Mouse (Mus musculus): ENCODE results near the gene Foxf1.

The Foxf1 gene

GRCm38 (mm10) chr8:121127756-121128375 lies 43.7 kb downstream of the Foxf1 start, which contains the start of gene Foxl1:
Gene Foxl1, plus strand, starts transcription at chr8:121127940.
- in situ Hi-C loops (cut with MboI): no loop called here

DNA sequence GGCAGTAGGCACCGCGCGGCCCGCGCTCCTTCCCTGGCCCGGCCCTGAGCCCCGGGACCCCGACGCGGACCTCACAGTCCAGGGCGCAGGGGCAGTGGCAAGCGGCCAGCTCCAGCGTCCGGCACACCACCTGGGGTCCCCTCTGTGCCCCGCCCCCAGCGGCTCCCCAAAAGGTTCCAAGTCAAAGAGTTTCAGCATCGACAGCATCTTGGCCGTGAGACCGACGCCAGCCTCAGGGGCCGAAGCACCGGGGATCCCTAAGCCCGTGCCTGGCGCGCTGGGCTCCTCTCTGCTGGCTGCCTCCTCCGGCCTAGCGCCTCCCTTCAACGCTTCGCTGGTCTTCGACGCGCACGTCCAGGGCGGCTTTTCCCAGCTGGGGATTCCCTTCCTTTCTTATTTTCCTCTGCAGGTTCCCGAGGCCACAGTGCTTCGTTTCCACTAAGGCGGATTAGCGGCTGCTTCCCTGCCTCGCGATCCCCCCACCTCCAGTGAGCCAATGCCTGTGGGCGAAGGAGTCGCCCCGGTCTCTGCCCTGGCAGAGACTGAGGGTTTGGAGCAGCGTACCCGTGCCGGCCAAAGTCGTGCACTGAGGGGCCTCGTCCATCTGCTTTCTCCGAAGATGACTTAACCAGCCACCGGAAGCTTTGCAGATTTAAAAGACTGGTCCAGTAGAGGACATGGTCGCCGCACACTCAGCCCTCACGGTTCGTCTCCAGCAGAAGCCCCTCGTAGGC lies 44.5 kb downstream of the Foxf1 start:
- in situ Hi-C loops (cut with MboI): no loop called here

DNA sequence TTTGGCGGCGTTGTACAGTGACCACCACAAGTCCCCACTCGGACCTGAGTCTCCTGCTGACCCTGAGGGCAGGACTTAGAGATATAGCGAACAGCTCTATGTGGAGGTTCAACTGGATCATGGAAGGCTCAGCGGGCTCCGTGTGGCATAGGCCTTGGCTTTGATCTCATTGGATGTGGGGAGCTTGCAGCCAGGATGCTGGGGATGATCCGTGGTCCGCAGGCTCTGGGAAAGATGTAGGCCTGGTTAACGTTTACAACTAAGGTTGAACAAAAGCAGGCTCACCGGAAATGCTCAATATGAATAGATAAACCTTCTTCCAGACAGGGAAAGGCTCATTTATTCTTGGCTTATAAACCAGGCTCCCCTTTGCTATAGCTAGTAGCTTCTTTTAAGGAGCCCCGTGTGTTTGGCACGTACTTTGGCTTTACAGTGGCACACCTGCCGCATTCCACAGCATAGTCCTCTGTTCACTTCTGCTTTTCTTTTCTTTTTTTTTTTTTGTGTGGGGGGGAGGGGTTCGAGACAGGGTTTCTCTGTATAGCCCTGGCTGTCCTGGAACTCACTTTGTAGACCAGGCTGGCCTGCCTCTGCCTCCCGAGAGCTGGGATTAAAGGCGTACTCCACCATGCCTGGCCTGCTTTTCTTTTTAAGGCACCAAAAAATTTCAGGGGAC lies 45.2 kb downstream of the Foxf1 start:
- in situ Hi-C loops (cut with MboI): no loop called here

- in situ Hi-C loops (cut with MboI): no loop called here
Observed at GRCm38 (mm10) chr8:121130522-121130921, 46.3 kb downstream of the Foxf1 start.

DNA sequence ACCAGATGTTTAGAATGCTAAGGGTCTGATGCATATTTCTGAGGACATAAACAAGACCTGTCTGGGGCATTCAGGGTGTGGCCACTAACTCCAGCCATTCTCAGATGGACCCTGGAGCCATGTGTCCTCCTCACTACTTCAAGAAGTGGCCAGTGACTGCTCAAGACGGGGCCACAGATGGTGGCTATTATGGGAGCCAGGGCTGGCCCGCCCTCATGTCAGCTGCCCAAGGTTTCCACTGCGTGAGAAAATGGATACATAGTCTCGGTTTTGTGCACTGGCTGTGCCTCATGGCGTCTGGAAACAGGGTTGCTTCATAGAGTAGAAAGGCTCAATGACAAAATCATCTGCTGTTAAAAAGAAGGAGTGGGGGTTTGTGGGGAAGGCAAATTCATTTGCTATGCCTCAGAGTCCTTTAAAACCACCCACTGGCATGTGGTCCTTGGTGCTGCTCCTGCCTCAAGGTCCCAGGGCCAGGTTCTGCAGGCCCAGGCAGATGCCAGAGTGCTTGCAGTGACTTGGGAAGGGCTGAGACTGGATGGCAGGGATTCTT lies 48.9 kb downstream of the Foxf1 start:
- in situ Hi-C loops (cut with MboI): no loop called here

- in situ Hi-C loops (cut with MboI): no loop called here
Observed at GRCm38 (mm10) chr8:121134102-121134501, 49.9 kb downstream of the Foxf1 start.

GRCm38 (mm10) chr8:121134512-121134911 lies 50.3 kb downstream of the Foxf1 start:
- in situ Hi-C loops (cut with MboI): no loop called here

GRCm38 (mm10) chr8:121136856-121137255 lies 52.7 kb downstream of the Foxf1 start:
- in situ Hi-C loops (cut with MboI): no loop called here
